Mouse (Mus musculus) urinary bladder, postnatal 25 days (tissue): ENCODE results near the gene Gpr39.
A peak's percentile ranks its signal among the peaks of the same experiment; 100 is the strongest.
"Not testable (repeated sequence)": the region's sequence is repeated elsewhere in the genome, so short reads cannot be mapped to it uniquely, and the experiment has no call there.

ENCODE experiments used
- DNase-seq: peaks from one replicate; pipeline ENCODE4 v3.0.0; 2022; ENCODE audit warnings: low spot score

The Gpr39 gene

GRCm38 (mm10) chr1:125676790-125677273, at the start of gene Gpr39:
Gene Gpr39 (plus strand): TSS chr1:125676995.
- DNase-seq, result peak; percentile 68

- DNase-seq, result no peak
These were observed 37.1 kb upstream of the Gpr39 start for GRCm38 (mm10) chr1:125639501-125640253.

- no peak for DNase-seq
These were observed 33.2 kb upstream of the Gpr39 start for GRCm38 (mm10) chr1:125643643-125644042.

- DNase-seq, result not testable (repeated sequence)
These were observed 30.0 kb upstream of the Gpr39 start for GRCm38 (mm10) chr1:125646816-125647215.

GRCm38 (mm10) chr1:125648011-125648410, 28.8 kb upstream of the Gpr39 start:
- DNase-seq, result no peak

GRCm38 (mm10) chr1:125649056-125649455, 27.7 kb upstream of the Gpr39 start:
- DNase-seq, result no peak

GRCm38 (mm10) chr1:125652836-125653594, 23.8 kb upstream of the Gpr39 start:
- DNase-seq, result no peak

- DNase-seq, result no peak
These were observed 19.4 kb upstream of the Gpr39 start for GRCm38 (mm10) chr1:125657416-125657815.

GRCm38 (mm10) chr1:125660151-125660550, 16.6 kb upstream of the Gpr39 start:
- DNase-seq, result no peak

- no peak for DNase-seq
These were observed 15.9 kb upstream of the Gpr39 start for GRCm38 (mm10) chr1:125660901-125661300.

- DNase-seq, result no peak
These were observed 14.7 kb upstream of the Gpr39 start for GRCm38 (mm10) chr1:125662058-125662457.

- no peak for DNase-seq
These were observed 14.1 kb upstream of the Gpr39 start for GRCm38 (mm10) chr1:125662660-125663059.

GRCm38 (mm10) chr1:125663104-125663503, 13.7 kb upstream of the Gpr39 start:
- peak; percentile 27 for DNase-seq

- DNase-seq, result no peak
These were observed 11.6 kb upstream of the Gpr39 start for GRCm38 (mm10) chr1:125665127-125665637.

- no peak for DNase-seq
These were observed 7.8 kb upstream of the Gpr39 start for GRCm38 (mm10) chr1:125669035-125669434.

- no peak for DNase-seq
These were observed 1.6 kb upstream of the Gpr39 start for GRCm38 (mm10) chr1:125675186-125675585.

GRCm38 (mm10) chr1:125677286-125677685, 491 bp downstream of the Gpr39 start:
- peak; percentile 67 for DNase-seq

- DNase-seq, result no peak
These were observed 2.8 kb downstream of the Gpr39 start for GRCm38 (mm10) chr1:125679522-125680077.

- no peak for DNase-seq
These were observed 7.6 kb downstream of the Gpr39 start for GRCm38 (mm10) chr1:125684423-125684822.

GRCm38 (mm10) chr1:125685304-125685703, 8.5 kb downstream of the Gpr39 start:
- DNase-seq, result no peak

GRCm38 (mm10) chr1:125687701-125688420, 11.1 kb downstream of the Gpr39 start:
- DNase-seq, result no peak

GRCm38 (mm10) chr1:125693541-125693940, 16.7 kb downstream of the Gpr39 start:
- no peak for DNase-seq
